Mouse (Mus musculus): ENCODE measurements around the gene Zbtb21.
"Not testable (repeated sequence)": the region's sequence is repeated elsewhere in the genome, so short reads cannot be mapped to it uniquely, and the experiment has no call there.

Zbtb21 gene

DNA sequence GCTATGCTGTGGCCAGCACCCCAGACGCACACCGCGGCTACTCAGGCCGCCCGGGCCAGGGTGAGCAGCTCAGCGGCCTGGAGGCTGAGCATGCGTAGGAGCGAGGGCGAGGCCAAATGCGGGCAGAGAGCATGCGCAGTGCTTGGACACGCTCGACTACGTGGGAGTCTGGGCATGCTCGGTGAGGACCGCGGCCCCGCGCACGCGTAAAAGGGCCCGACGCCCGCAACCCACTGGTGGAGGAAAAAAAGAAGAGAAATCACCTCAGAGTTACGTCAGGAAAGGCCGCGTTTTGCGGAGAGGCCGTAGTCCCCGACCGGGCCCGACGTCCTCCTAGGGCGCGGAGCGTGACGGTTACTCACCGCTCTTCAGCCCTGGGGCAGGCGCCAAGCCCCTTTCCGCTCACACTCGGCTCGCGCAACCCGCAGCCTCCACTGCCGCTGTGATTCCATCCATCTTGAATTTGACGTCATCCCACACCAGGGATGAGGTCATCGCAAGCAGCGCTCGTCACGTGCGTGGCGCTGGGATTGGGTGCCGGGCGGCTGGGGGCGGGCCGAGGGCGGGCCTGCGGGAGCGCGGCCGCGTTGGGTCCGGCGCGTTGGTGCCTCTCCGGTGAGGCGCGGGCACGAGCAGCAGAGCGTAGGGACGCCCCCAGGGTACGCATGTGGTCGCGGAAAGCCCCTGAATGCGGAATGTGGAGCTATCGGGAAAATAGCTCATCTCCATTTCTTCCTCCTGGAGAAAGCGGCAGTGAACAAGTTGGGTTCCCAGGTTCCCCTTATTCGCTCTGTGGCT, at the start of gene Zbtb21, which contains the start of gene C2cd2:
Gene Zbtb21, minus strand, starts transcription at position 472 of the 798 bp plus-strand sequence.
Gene C2cd2, minus strand, starts transcription at position 448 of the 798 bp plus-strand sequence.
- peak; percentile 98 for DNase-seq (ENCODE audit: low read depth, low spot score)

DNA sequence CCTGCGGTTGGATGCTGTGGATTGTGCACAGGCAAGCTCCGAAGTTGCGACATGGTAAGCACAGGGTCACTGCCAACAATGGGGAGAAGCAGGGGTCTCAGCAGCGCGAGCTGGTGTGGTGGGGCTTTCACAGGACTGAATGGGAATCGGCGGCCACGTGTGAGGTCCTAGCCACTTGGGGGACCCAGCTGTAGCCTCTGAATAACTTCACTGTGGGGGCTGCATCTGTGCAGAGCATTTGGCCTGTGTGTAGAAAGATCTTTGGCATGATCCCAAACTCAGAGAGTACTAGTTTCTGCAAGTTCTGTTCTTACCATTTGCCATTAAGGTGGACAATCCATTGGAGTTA, 34.9 kb upstream of the Zbtb21 start:
- not testable (repeated sequence) for DNase-seq (ENCODE audit: low read depth, low spot score)

DNA sequence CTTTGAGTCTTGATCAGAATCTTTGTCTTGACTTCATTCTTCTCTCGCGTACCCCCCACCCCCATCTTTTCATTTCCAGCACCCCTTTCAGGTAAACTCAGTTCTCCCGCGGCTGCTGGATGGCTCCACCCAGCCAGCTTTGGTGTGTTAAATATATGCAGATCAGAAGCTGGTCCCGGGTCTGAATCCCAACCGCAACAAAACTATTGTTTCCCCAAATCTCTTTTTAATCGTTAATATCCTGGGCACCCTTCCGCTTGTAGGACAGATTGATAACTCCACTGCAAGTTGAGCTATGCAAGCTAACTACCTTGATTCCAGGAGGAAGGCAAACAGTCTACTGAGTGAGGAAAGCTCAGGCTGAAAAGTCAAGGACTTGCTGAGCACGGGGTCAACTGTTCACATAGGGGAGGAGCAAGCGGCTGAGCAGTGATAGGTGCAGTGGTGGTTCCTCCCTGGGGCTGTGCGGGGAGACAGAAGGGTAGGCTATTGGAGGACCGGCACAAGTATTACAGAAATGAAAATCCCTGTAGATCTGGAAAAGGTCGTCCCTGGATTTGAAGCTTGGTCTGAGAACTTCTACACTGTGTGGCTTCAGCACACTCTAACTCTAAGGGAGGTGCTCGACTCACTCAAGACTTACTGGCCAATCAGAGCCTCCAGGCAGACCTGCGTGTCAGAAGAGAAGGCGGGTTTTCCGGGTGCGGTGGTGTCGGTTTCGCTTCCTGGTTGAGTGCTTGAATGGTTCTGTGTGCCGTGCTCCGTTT, 34.4 kb upstream of the Zbtb21 start, which contains the start of gene B230307C23Rik:
Gene B230307C23Rik, plus strand, starts transcription at position 700 of the 767 bp plus-strand sequence.
- peak; percentile 88 for DNase-seq (ENCODE audit: low read depth, low spot score)

- DNase-seq (ENCODE audit: low read depth, low spot score): peak; percentile 23
Observed at GRCm38 (mm10) chr16:97995849-97996615, 33.6 kb upstream of the Zbtb21 start.

GRCm38 (mm10) chr16:97992477-97992876, 30.1 kb upstream of the Zbtb21 start:
- DNase-seq (ENCODE audit: low read depth, low spot score): not testable (repeated sequence)

- DNase-seq (ENCODE audit: low read depth, low spot score): peak; percentile 14
Observed at GRCm38 (mm10) chr16:97991517-97991916, 29.1 kb upstream of the Zbtb21 start.

GRCm38 (mm10) chr16:97984589-97984988, 22.2 kb upstream of the Zbtb21 start:
- no peak for DNase-seq (ENCODE audit: low read depth, low spot score)

DNA sequence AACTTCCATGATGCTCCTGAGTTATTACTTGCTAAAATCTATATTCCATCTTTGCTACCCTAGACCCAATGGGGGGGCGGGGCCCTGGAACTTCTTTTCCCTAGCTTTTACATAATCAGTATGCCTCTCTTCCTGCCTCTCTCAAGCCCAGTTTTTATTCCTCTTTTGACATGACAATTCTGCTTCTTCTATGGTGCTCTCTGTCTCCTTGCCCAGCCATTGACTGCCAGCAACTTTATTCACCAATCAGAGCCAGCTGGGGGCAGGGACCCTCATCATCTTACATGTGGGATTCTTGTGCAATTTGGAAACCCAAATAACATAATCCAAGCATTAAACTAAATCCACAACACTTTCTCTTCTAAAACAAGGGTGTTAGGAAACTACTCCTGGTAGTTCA, 18.9 kb upstream of the Zbtb21 start:
- DNase-seq (ENCODE audit: low read depth, low spot score): no peak

- no peak for DNase-seq (ENCODE audit: low read depth, low spot score)
Observed at GRCm38 (mm10) chr16:97977722-97978121, 15.3 kb upstream of the Zbtb21 start.

GRCm38 (mm10) chr16:97977277-97977676, 14.9 kb upstream of the Zbtb21 start:
- no peak for DNase-seq (ENCODE audit: low read depth, low spot score)

- DNase-seq (ENCODE audit: low read depth, low spot score): no peak
Observed at GRCm38 (mm10) chr16:97963956-97964540, 1.6 kb upstream of the Zbtb21 start.

GRCm38 (mm10) chr16:97961381-97962150, 856 bp downstream of the Zbtb21 start:
- DNase-seq (ENCODE audit: low read depth, low spot score): no peak

GRCm38 (mm10) chr16:97960348-97960747, 2.1 kb downstream of the Zbtb21 start:
- no peak for DNase-seq (ENCODE audit: low read depth, low spot score)

DNA sequence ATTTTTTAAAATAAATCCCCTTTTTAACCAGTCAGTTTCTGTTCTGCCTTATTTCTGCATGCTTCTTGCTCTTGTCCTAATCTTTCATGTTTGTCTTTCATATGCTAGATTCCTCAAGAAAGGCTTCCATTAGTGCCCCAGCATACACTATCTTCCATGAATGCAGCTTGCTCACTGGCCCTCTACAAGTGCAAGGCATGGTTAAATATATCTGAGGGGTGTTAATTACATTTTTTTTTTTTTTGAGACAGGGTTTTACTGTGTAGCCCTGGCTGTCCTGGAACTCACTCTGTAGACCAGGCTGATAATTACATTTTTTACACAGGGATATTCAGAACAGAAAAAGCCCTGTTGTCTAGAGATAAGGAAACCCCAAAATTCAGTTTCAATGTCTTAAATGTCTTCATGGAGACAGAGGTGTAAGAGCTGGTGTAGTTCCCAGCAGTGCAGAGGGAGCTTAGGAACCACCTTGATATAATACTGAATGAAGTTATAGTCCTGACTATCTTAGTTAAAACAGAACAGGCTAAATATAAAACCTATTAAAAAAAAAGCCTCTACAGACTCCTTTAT, 3.9 kb downstream of the Zbtb21 start:
- DNase-seq (ENCODE audit: low read depth, low spot score): no peak

- DNase-seq (ENCODE audit: low read depth, low spot score): no peak
Observed at GRCm38 (mm10) chr16:97957626-97958025, 4.8 kb downstream of the Zbtb21 start.

DNA sequence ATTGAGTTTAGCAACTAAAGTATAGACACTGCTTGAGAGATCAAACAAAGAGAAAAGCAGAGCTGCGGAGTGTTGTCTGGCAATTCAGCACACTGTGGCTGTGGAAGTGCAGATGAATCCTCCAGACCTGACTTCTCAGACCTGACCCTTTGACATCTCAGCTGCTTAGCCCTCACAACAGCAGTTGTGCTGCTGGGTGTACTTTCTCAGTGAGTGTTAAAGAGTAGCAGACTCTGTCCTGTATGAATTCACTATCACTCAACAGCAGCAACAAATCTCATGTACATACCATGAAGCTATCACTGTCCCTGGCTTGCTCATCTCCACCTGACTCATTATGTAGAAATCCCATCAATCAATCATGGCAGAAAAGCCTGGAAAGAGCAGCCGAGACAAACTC, 6.4 kb downstream of the Zbtb21 start:
- no peak for DNase-seq (ENCODE audit: low read depth, low spot score)

DNA sequence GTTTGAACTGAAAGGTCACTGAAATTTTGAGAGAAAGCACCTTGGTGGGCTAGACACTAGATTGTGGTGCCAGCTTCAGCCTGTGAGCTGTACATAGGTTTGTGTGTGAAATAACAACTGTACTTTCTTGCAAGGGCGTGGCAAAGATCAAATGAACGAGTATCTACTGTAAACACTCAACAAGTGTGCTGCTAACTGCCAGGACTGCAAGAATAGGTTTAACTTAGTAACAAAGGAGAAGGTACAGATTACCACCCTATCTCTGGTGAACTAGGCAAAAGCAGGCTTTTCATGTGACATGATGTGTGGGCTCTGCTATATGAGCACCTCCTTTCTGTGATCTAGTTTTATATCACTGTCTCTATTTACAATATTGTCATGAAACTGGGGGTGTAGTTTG, 9.1 kb downstream of the Zbtb21 start:
- DNase-seq (ENCODE audit: low read depth, low spot score): no peak

DNA sequence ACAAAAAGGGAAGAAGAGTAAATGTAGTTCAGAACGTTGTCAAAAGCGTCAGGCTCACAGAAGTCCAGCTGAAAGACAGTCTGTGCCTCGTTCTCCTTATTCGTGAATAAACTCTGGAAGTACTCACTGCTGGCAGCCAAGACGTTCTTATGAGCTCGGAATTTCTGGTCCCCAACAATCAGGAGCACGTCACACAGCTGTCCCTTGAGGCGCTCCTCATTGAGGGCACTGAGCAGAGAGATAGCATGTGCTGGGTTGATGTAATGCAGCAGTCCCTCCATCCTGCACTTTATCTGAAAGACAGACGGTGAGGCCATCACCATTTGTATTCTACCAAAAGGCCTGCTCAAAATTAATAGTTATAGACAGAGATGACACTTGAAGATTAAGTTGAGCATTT, 9.6 kb downstream of the Zbtb21 start:
- DNase-seq (ENCODE audit: low read depth, low spot score): no peak

DNA sequence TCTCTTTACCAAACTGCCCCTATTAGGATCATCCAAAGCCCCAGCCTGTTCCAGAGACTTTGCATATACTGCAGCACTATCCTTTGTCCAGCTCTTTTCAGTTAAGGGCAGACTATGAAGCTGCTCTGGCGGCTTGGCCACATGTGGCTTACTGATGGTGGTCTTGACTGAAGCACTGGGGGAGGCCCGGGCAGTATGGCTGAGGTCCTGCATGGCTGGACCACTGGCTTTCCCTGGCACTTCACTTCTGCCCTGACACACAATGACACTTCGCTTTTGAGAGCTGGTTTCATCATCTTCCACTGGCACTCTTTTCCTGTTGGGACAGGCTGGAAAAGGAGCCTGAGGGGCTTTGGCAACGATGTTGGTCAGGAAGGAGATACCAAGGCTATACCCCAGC, 10.1 kb downstream of the Zbtb21 start:
- no peak for DNase-seq (ENCODE audit: low read depth, low spot score)

- DNase-seq (ENCODE audit: low read depth, low spot score): no peak
Observed at GRCm38 (mm10) chr16:97950061-97950460, 12.4 kb downstream of the Zbtb21 start.
